Mouse (Mus musculus) bone marrow, adult 2 months (tissue): ENCODE results near the gene Gpc6.

Experiments used
- CTCF ChIP-seq: fragments of 200-500 bp; IDR thresholded peaks from 2 replicates; pipeline ENCODE4 v1.5.1; 2011; ENCODE audit warnings: low read length, control low read depth; ENCODE audit not compliant: control insufficient read depth, insufficient read depth
- POLR2A ChIP-seq: fragments of 200-500 bp; IDR thresholded peaks from 2 replicates; pipeline ENCODE4 v1.6.1; 2011; ENCODE audit warnings: low read depth, mild to moderate bottlenecking, control low read depth, low read length, borderline replicate concordance; ENCODE audit not compliant: control insufficient read depth

DNA sequence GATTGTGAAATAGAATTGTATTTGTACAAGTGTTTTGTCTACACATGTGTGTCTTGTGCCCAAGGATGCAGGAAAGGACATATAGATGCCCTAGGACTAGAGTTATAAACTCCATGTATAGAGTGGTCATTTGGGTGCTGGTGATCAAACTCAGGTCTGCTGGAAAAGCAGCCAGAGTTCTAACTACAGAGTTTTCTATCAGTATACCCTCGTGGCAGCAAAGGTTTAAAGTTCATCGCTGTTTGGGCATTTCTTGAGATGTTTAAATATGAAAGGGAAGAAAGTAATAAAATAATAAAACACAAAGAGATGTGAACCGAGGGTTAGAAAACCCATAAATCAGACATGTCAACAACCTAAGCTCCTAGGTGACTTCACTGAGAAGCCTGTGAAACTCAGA is 30.8 kb upstream of the Gpc6 start:
- no peak for TF ChIP-seq POLR2A
- TF ChIP-seq CTCF: no peak
